ENCODE assay signal across 10 mouse cellular contexts in the genomic region with DNA sequence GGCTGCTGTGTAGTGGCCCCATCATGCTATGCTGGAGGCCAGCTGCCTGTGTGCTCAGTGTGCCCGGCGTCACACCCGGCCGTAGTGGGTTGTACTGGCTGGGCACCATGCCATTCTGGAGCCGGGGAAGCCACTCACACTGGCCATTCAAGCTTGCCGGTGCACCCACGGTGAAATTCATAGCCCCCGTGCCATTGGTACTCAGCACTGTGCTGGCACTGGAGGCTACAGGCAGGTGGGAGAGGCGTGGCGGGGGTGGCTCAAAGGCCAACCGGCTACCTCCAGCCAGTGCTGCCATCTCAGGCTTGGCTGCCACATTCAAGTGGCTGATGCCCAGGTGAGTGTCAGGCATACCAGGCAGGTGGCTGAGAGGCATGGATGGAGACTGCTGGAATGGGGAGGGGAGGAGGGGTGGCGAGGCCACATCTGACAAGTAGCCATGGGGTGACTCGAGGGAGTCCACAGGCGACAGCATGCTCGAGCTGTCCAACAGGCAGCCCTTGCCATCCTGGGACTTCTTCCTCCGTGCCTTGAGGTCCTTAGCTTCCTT. TPM values are rescaled to one million over a fixed set of nuclear protein-coding genes. Genes with fewer than 3 reads are reported as not detected.
A peak's percentile ranks its signal among the peaks of the same experiment; 100 is the strongest.
DNase-seq lines count a peak whose midpoint lies in the region; ATAC-seq lines count a peak whose summit lies in the region.
"Had no signal": no experiment of that assay in that cellular context is flagged by ENCODE, and none has a peak within 500 bp of the region (broad histone marks: within the 10 kb centered on the region; RNA-seq: fewer than 3 reads in every experiment).

No protein-coding gene starts in this region.

- H3K4me3 ChIP-seq in heart, embryonic 11.5 days (ENCODE audit: low read depth, low read length): no peak overlapping the region
- H3K4me3 ChIP-seq in embryonic facial prominence, embryonic 15.5 days (replicated peaks): no peak overlapping the region
- H3K4me3 ChIP-seq in kidney, embryonic 16.5 days (ENCODE audit: low read length): no peak overlapping the region
- no peak overlapping the region for H3K4me3 ChIP-seq in midbrain, embryonic 12.5 days

- no peak overlapping the region for H3K9ac ChIP-seq in heart, embryonic 11.5 days (ENCODE audit: low read depth, low read length)
- H3K9ac ChIP-seq in embryonic facial prominence, embryonic 15.5 days: no peak overlapping the region
- H3K9ac ChIP-seq in kidney, embryonic 16.5 days (replicated peaks; ENCODE audit: low read length): no peak overlapping the region
- no peak overlapping the region for H3K9ac ChIP-seq in midbrain, embryonic 12.5 days (replicated peaks)

- no peak for DNase-seq in heart, adult 18-20 months
- DNase-seq in urinary bladder, adult 18-20 months (ENCODE audit: low spot score in 2 of 2): no peak
- DNase-seq in Muller cell, postnatal 12 days (ENCODE audit: inconsistent ontology term): no peak
- DNase-seq in cerebellum, adult 11-12 months: no peak
- DNase-seq: adrenal gland, adult 2 months had no signal

- H3K9me3 ChIP-seq in heart, embryonic 11.5 days (replicated peaks; ENCODE audit: control insufficient read depth, low read length): no peaks in the 10 kb centered on the region
- H3K9me3 ChIP-seq in embryonic facial prominence, embryonic 15.5 days (replicated peaks): no peaks in the 10 kb centered on the region
- H3K9me3 ChIP-seq in kidney, embryonic 16.5 days (ENCODE audit: low read length): no peaks in the 10 kb centered on the region
- no peaks in the 10 kb centered on the region for H3K9me3 ChIP-seq in midbrain, embryonic 12.5 days

- ATAC-seq in heart, embryonic 11.5 days (replicated peaks; ENCODE audit: insufficient number of reproducible peaks, low FRiP score, low TSS enrichment): peak; percentile 11; the same call in 1 of the 2 replicates
- ATAC-seq in embryonic facial prominence, embryonic 15.5 days (ENCODE audit: insufficient number of reproducible peaks, low FRiP score, low TSS enrichment, low read depth): no peak
- 0 out of 2 replicates have a peak, but pooled peaks have one; percentile 8 for ATAC-seq in kidney, embryonic 16.5 days (ENCODE audit: low FRiP score, low TSS enrichment)
- ATAC-seq in midbrain, embryonic 12.5 days (ENCODE audit: low FRiP score, low read depth): 0 out of 2 replicates have a peak, but pooled peaks have one; percentile 13

- no peak overlapping the region for H3K27ac ChIP-seq in heart, embryonic 11.5 days (ENCODE audit: low read depth, low read length)
- peak overlapping the region; percentile 44; the same call in 1 of the 2 replicates for H3K27ac ChIP-seq in embryonic facial prominence, embryonic 15.5 days (replicated peaks)
- no peak overlapping the region; the same call in 1 of the 2 replicates for H3K27ac ChIP-seq in kidney, embryonic 16.5 days (ENCODE audit: low read length)
- H3K27ac ChIP-seq in midbrain, embryonic 12.5 days (replicated peaks): peak overlapping the region; percentile 42; the same call in 1 of the 2 replicates

- H3K4me2 ChIP-seq in heart, embryonic 11.5 days: no peak overlapping the region
- H3K4me2 ChIP-seq in embryonic facial prominence, embryonic 15.5 days (replicated peaks): no peak overlapping the region
- no peak overlapping the region for H3K4me2 ChIP-seq in kidney, embryonic 16.5 days (replicated peaks; ENCODE audit: low read depth, low read length)
- no peak overlapping the region for H3K4me2 ChIP-seq in midbrain, embryonic 12.5 days (replicated peaks)

- no peaks in the 10 kb centered on the region for H3K27me3 ChIP-seq in heart, embryonic 11.5 days (ENCODE audit: control insufficient read depth, insufficient read depth, low read length)
- no peaks in the 10 kb centered on the region for H3K27me3 ChIP-seq in embryonic facial prominence, embryonic 15.5 days
- H3K27me3 ChIP-seq in kidney, embryonic 16.5 days (ENCODE audit: insufficient read depth, low read length): no peaks in the 10 kb centered on the region
- no peaks in the 10 kb centered on the region for H3K27me3 ChIP-seq in midbrain, embryonic 12.5 days
- H3K27me3 ChIP-seq: CH12.LX had no signal

- WGBS in heart, embryonic 11.5 days (ENCODE audit: insufficient replicate concordance): 87% methylated on average over 16 of the region's 16 CpGs
- WGBS in embryonic facial prominence, embryonic 15.5 days: 89% methylated on average over 16 of the region's 16 CpGs
- 87% methylated on average over 16 of the region's 16 CpGs for whole genome bisulfite sequencing in kidney, embryonic 16.5 days
- 93% methylated on average over 16 of the region's 16 CpGs for WGBS in midbrain, embryonic 12.5 days

- peaks cover 13% of the 10 kb centered on the region for H3K36me3 ChIP-seq in heart, embryonic 11.5 days (ENCODE audit: control insufficient read depth, insufficient read depth, low read length)
- H3K36me3 ChIP-seq in embryonic facial prominence, embryonic 15.5 days: peaks cover 62% of the 10 kb centered on the region
- H3K36me3 ChIP-seq in kidney, embryonic 16.5 days (ENCODE audit: insufficient read depth, low read length): peaks cover 58% of the 10 kb centered on the region
- peaks cover 74% of the 10 kb centered on the region for H3K36me3 ChIP-seq in midbrain, embryonic 12.5 days

- peaks cover 20% of the 10 kb centered on the region for H3K4me1 ChIP-seq in heart, embryonic 11.5 days (ENCODE audit: control insufficient read depth, insufficient read depth, low read length)
- peaks cover 14% of the 10 kb centered on the region for H3K4me1 ChIP-seq in embryonic facial prominence, embryonic 15.5 days
- peaks cover 26% of the 10 kb centered on the region for H3K4me1 ChIP-seq in kidney, embryonic 16.5 days (ENCODE audit: insufficient read depth, low read length)
- peaks cover 5% of the 10 kb centered on the region; the same call in 1 of the 2 replicates for H3K4me1 ChIP-seq in midbrain, embryonic 12.5 days

RNA-seq across cellular contexts. Expression of gene Sec16a, which starts 15.2 kb away (rescaled TPM):
- polyA plus RNA-seq in heart, embryonic 11.5 days (2014; fragmentation: Nextera tagmentation; extraction: Ambion mirVana): 23.6 and 27.1 TPM in 2 replicates
- 10 to 100 TPM; 38.9 to 39.2 TPM for total RNA-seq in heart, adult 18-20 months (2021)
- polyA plus RNA-seq in embryonic facial prominence, embryonic 15.5 days (2015; fragmentation: Nextera tagmentation; extraction: Ambion mirVana): 25.9 and 27.0 TPM in 2 replicates
- polyA plus RNA-seq in kidney, embryonic 16.5 days (2015; fragmentation: Nextera tagmentation; extraction: Ambion mirVana): 27.6 and 28.6 TPM in 2 replicates
- 29.3 and 33.3 TPM in 2 replicates for polyA plus RNA-seq in midbrain, embryonic 12.5 days (2016; fragmentation: Nextera tagmentation; extraction: Ambion mirVana)

RNA-seq across cellular contexts. Expression of gene Inpp5e, which starts 51.2 kb away (rescaled TPM):
- 14.1 and 14.2 TPM in 2 replicates for polyA plus RNA-seq in heart, embryonic 11.5 days (2014; fragmentation: Nextera tagmentation; extraction: Ambion mirVana)
- 10 to 100 TPM; 15.6 to 16.3 TPM for total RNA-seq in heart, adult 18-20 months (2021)
- 23.2 and 25.1 TPM in 2 replicates for polyA plus RNA-seq in embryonic facial prominence, embryonic 15.5 days (2015; fragmentation: Nextera tagmentation; extraction: Ambion mirVana)
- polyA plus RNA-seq in kidney, embryonic 16.5 days (2015; fragmentation: Nextera tagmentation; extraction: Ambion mirVana): 24.9 and 26.6 TPM in 2 replicates
- 31.4 and 33.8 TPM in 2 replicates for polyA plus RNA-seq in midbrain, embryonic 12.5 days (2016; fragmentation: Nextera tagmentation; extraction: Ambion mirVana)

RNA-seq across cellular contexts. Expression of gene Notch1, which starts 56.3 kb away (rescaled TPM):
- polyA plus RNA-seq in heart, embryonic 11.5 days (2014; fragmentation: Nextera tagmentation; extraction: Ambion mirVana): 20.9 and 23.5 TPM in 2 replicates
- 10 to 100 TPM; 29.8 to 30.5 TPM for total RNA-seq in heart, adult 18-20 months (2021)
- 26.0 and 30.3 TPM in 2 replicates for polyA plus RNA-seq in embryonic facial prominence, embryonic 15.5 days (2015; fragmentation: Nextera tagmentation; extraction: Ambion mirVana)
- polyA plus RNA-seq in kidney, embryonic 16.5 days (2015; fragmentation: Nextera tagmentation; extraction: Ambion mirVana): 23.7 and 27.0 TPM in 2 replicates
- 53.5 and 56.2 TPM in 2 replicates for polyA plus RNA-seq in midbrain, embryonic 12.5 days (2016; fragmentation: Nextera tagmentation; extraction: Ambion mirVana)

Comparison
In these comparisons a context has a peak if more than half of its experiments do, and no peak if none do; other contexts are left out.
1. H3K27ac ChIP-seq: peak in embryonic facial prominence, embryonic 15.5 days (single experiment) and midbrain, embryonic 12.5 days (single experiment); none in heart, embryonic 11.5 days (single experiment) and kidney, embryonic 16.5 days (single experiment).